Comparison of ENCODE assay signal across 14 mouse cellular contexts in the genomic region with DNA sequence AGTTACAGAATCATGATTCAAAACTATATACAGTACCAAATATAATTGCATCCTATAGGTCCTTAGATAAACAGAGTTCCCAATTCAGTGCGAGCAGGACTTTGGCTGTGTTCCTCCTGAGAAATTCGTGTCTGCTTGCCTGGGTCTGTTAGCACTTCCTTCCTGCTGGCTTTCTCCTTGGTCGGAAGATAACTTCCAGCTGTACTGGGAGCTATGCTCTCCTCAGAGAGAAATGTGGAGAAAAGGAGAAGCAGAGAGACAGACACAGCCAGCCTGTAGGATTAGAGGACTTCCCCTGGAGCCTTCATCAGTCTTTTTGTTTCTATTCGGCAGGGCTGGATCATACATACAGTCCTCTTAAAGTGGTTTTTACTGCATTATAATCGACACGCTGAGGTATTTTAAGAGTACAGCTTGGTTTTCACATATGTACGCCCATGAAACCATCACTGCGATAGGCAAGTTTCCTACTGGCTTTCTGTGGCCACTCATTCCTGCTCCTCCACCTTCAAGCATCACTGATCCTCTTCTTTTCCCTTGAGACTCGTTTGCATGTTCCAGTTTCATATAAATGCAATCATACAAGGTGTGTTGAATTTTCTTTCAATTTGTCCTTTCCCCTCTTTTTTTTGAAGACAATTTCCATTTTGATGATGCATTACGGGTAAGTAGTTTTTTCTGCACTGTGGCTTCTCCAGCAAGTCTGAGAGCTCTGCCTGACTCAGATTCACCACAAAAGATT. TPM values are rescaled to one million over a fixed set of nuclear protein-coding genes. Genes with fewer than 3 reads are reported as not detected.
DNase-seq lines count a peak whose midpoint lies in the region; ATAC-seq lines count a peak whose summit lies in the region.
"Had no signal": no experiment of that assay in that cellular context is flagged by ENCODE, and none has a peak within 500 bp of the region (broad histone marks: within the 10 kb centered on the region; RNA-seq: fewer than 3 reads in every experiment).

No protein-coding gene starts in this region.

- peak overlapping the region; percentile 30 for H3K4me2 ChIP-seq in embryonic facial prominence, embryonic 15.5 days (replicated peaks)
- no peak overlapping the region for H3K4me2 ChIP-seq in liver, embryonic 12.5 days
- H3K4me2 ChIP-seq: liver, embryonic 11.5 days had no signal

- no peak for DNase-seq in frontal cortex, postnatal 14 days (ENCODE audit: low spot score in 2 of 2)
- peak; percentile 25 for DNase-seq in kidney, postnatal 14 days
- DNase-seq in kidney, postnatal 36 days, result no peak
- DNase-seq in embryo, embryonic 10 days (ENCODE audit: low spot score), result no peak
- DNase-seq: cerebellum, adult 9-10 months; kidney, postnatal 25 days; spleen, adult 18-20 months; thymus, adult 2 months had no signal

- no peak overlapping the region for H3K9ac ChIP-seq in embryonic facial prominence, embryonic 15.5 days
- no peak overlapping the region for H3K9ac ChIP-seq in liver, embryonic 12.5 days

- H3K27ac ChIP-seq in embryonic facial prominence, embryonic 15.5 days (replicated peaks), result peak overlapping the region; percentile 31; the same call in 1 of the 2 replicates
- no peak overlapping the region for H3K27ac ChIP-seq in liver, embryonic 12.5 days
- H3K27ac ChIP-seq: midbrain, embryonic 10.5 days had no signal

- no peak overlapping the region for H3K4me3 ChIP-seq in embryonic facial prominence, embryonic 15.5 days (replicated peaks)
- no peak overlapping the region for H3K4me3 ChIP-seq in liver, embryonic 12.5 days
- H3K4me3 ChIP-seq: midbrain, embryonic 10.5 days had no signal

- H3K36me3 ChIP-seq in embryonic facial prominence, embryonic 15.5 days, result no peaks in the 10 kb centered on the region
- H3K36me3 ChIP-seq in liver, embryonic 12.5 days, result no peaks in the 10 kb centered on the region
- H3K36me3 ChIP-seq: midbrain, embryonic 10.5 days had no signal

- H3K27me3 ChIP-seq in embryonic facial prominence, embryonic 15.5 days, result no peaks in the 10 kb centered on the region
- no peaks in the 10 kb centered on the region for H3K27me3 ChIP-seq in liver, embryonic 12.5 days (replicated peaks)

- peak; percentile 96 for ATAC-seq in frontal cortex, adult (ENCODE audit: low TSS enrichment)
- no peak for ATAC-seq in embryonic facial prominence, embryonic 15.5 days (ENCODE audit: insufficient number of reproducible peaks, low FRiP score, low TSS enrichment, low read depth)
- ATAC-seq in megakaryocyte progenitor cell, adult 5-6 weeks (replicated peaks; ENCODE audit: poor library complexity), result peak; percentile 22; the same call in 1 of the 2 replicates
- no peak for ATAC-seq in liver, embryonic 12.5 days

- peaks cover 17% of the 10 kb centered on the region; the same call in 1 of the 2 replicates for H3K4me1 ChIP-seq in embryonic facial prominence, embryonic 15.5 days
- H3K4me1 ChIP-seq in liver, embryonic 12.5 days, result peaks cover 30% of the 10 kb centered on the region

- 30% methylated on average over 10 of the region's 10 CpGs for WGBS in embryonic facial prominence, embryonic 15.5 days
- 38% methylated on average over 10 of the region's 10 CpGs for WGBS in liver, embryonic 12.5 days (ENCODE audit: insufficient replicate concordance)

- H3K9me3 ChIP-seq in embryonic facial prominence, embryonic 15.5 days (replicated peaks), result no peaks in the 10 kb centered on the region
- H3K9me3 ChIP-seq in liver, embryonic 12.5 days (replicated peaks), result no peaks in the 10 kb centered on the region
- H3K9me3 ChIP-seq: midbrain, embryonic 10.5 days had no signal

RNA-seq across cellular contexts. Expression of a gene that starts 8.3 kb away (rescaled TPM):
- 25.4 and 27.8 TPM in 2 replicates for polyA plus RNA-seq in embryonic facial prominence, embryonic 15.5 days (2015; fragmentation: Nextera tagmentation; extraction: Ambion mirVana)
- 58.7 and 65.3 TPM in 2 replicates for total RNA-seq in megakaryocyte progenitor cell, adult 5-6 weeks (2015)
- total RNA-seq in megakaryocyte progenitor cell, adult 5-6 weeks (2017), result 109 and 110 TPM in 2 replicates
- polyA plus RNA-seq in liver, embryonic 12.5 days (2016; fragmentation: Nextera tagmentation; extraction: Ambion mirVana), result 18.0 and 18.4 TPM in 2 replicates

Comparison
In these comparisons a context has a peak if more than half of its experiments do, and no peak if none do; other contexts are left out.
1. ATAC-seq: peak in frontal cortex, adult (single experiment) and megakaryocyte progenitor cell, adult 5-6 weeks (single experiment); none in embryonic facial prominence, embryonic 15.5 days (single experiment) and liver, embryonic 12.5 days (single experiment).